Mouse (Mus musculus): Measurements from ENCODE around the gene Pcid2. TPM values are rescaled to one million over a fixed set of nuclear protein-coding genes. Genes with fewer than 3 reads are reported as not detected.
A peak's percentile ranks its signal among the peaks of the same experiment; 100 is the strongest.
"Not testable (repeated sequence)": the region's sequence is repeated elsewhere in the genome, so short reads cannot be mapped to it uniquely, and the experiment has no call there.

The Pcid2 gene
- total RNA-seq, 2 experiments from 2014 or later: 8.8 to 10.7 TPM

GRCm38 (mm10) chr8:13105908-13106551, 771 bp upstream of the Pcid2 start:
- DNase-seq: peak in 1 of 2 experiments; percentile 64

GRCm38 (mm10) chr8:13104691-13105086, 570 bp downstream of the Pcid2 start:
- intact Hi-C loops (cut with DNase I): loop anchor here (2.0 to 5.0 kb wide), 2 partner anchors 58 to 208 kb away; no protein-coding TSS in a partner anchor
- peak; percentile 92 to 95 for DNase-seq

More at GRCm38 (mm10) chr8:13105908-13106551, 771 bp upstream of the Pcid2 start:
- intact Hi-C loops (cut with DNase I): loop anchor here (2.0 to 5.0 kb wide), 2 partner anchors 56 to 209 kb away; no protein-coding TSS in a partner anchor

- no peak for DNase-seq
- intact Hi-C loops (cut with DNase I): no loop called here
These were observed 27.7 kb downstream of the Pcid2 start for GRCm38 (mm10) chr8:13077542-13077941.

GRCm38 (mm10) chr8:13075579-13075978, 29.7 kb downstream of the Pcid2 start:
- intact Hi-C loops (cut with DNase I); DNase-seq: not testable (repeated sequence)

- intact Hi-C loops (cut with DNase I): no loop called here
- DNase-seq: no peak
These were observed 30.2 kb downstream of the Pcid2 start for GRCm38 (mm10) chr8:13075044-13075443.

GRCm38 (mm10) chr8:13073255-13073654, 32.0 kb downstream of the Pcid2 start:
- DNase-seq: no peak
- intact Hi-C loops (cut with DNase I): no loop called here

- DNase-seq: no peak
- intact Hi-C loops (cut with DNase I): no loop called here
These were observed 42.1 kb downstream of the Pcid2 start for GRCm38 (mm10) chr8:13063112-13063511.

- intact Hi-C loops (cut with DNase I): no loop called here
- no peak for DNase-seq
These were observed 44.7 kb downstream of the Pcid2 start, which contains the start of gene Proz for GRCm38 (mm10) chr8:13060441-13061150. Gene Proz (plus strand): TSS chr8:13060914.

GRCm38 (mm10) chr8:13057351-13057750, 47.9 kb downstream of the Pcid2 start:
- no peak for DNase-seq
- intact Hi-C loops (cut with DNase I): no loop called here

- intact Hi-C loops (cut with DNase I): no loop called here
- DNase-seq: no peak
These were observed 54.7 kb downstream of the Pcid2 start for GRCm38 (mm10) chr8:13050550-13050949.

- no peak for DNase-seq
These were observed 57.6 kb downstream of the Pcid2 start for GRCm38 (mm10) chr8:13047652-13048051.

GRCm38 (mm10) chr8:13041459-13041858, 63.8 kb downstream of the Pcid2 start:
- intact Hi-C loops (cut with DNase I): no loop called here
- DNase-seq: no peak

More at GRCm38 (mm10) chr8:13047652-13048051, 57.6 kb downstream of the Pcid2 start:
- intact Hi-C loops (cut with DNase I): no loop called here

- DNase-seq: no peak
- intact Hi-C loops (cut with DNase I): no loop called here
These were observed 66.2 kb downstream of the Pcid2 start for GRCm38 (mm10) chr8:13039054-13039453.

- no peak for DNase-seq
- intact Hi-C loops (cut with DNase I): no loop called here
These were observed 67.7 kb downstream of the Pcid2 start for GRCm38 (mm10) chr8:13037569-13037968.

GRCm38 (mm10) chr8:13037015-13037414, 68.2 kb downstream of the Pcid2 start, which contains the start of gene F10:
Gene F10 (plus strand): TSS chr8:13037308.
- DNase-seq: no peak
- intact Hi-C loops (cut with DNase I): no loop called here

GRCm38 (mm10) chr8:13036346-13036812, 68.9 kb downstream of the Pcid2 start:
- DNase-seq: no peak
- intact Hi-C loops (cut with DNase I): no loop called here

- DNase-seq: no peak
- intact Hi-C loops (cut with DNase I): no loop called here
These were observed 76.8 kb downstream of the Pcid2 start for GRCm38 (mm10) chr8:13028482-13028881.

GRCm38 (mm10) chr8:13027615-13028014, 77.6 kb downstream of the Pcid2 start:
- intact Hi-C loops (cut with DNase I): no loop called here

More at GRCm38 (mm10) chr8:13027615-13028014, 77.6 kb downstream of the Pcid2 start:
- no peak for DNase-seq
